Mouse (Mus musculus) hindbrain, embryonic 13.5 days (tissue): ENCODE measurements around the gene Adprm. TPM values are rescaled to one million over a fixed set of nuclear protein-coding genes. Genes with fewer than 3 reads are reported as not detected.

Experiments
- ATAC-seq: fragments of 200-750 bp; cut with Nextera tagmentation; 2 replicates; pipeline ENCODE4 v1.8.0; 2017; ENCODE audit warnings: moderate TSS enrichment; ENCODE audit not compliant: low FRiP score
- H3K27ac ChIP-seq: fragments of 300-500 bp; sonication (generic); 2 replicates; pipeline ENCODE4 v1.5.1; 2015; ENCODE audit warnings: inconsistent platforms, mild to moderate bottlenecking, moderate library complexity
- H3K27me3 ChIP-seq: fragments of 300-500 bp; sonication (generic); 2 replicates; pipeline ENCODE4 v1.6.1; 2015; ENCODE audit warnings: mild to moderate bottlenecking, inconsistent platforms
- H3K36me3 ChIP-seq: fragments of 300-500 bp; sonication (generic); 2 replicates; pipeline ENCODE4 v1.6.1; 2015; ENCODE audit warnings: mild to moderate bottlenecking, inconsistent platforms
- H3K4me1 ChIP-seq: fragments of 300-500 bp; sonication (generic); replicated peaks from 2 replicates; pipeline ENCODE4 v1.6.1; 2015; ENCODE audit warnings: inconsistent platforms
- H3K4me2 ChIP-seq: fragments of 300-500 bp; sonication (generic); 2 replicates; pipeline ENCODE4 v1.6.1; 2015; ENCODE audit warnings: inconsistent platforms, mild to moderate bottlenecking, moderate library complexity
- H3K4me3 ChIP-seq: fragments of 300-500 bp; sonication (generic); 2 replicates; pipeline ENCODE4 v1.5.1; 2015; ENCODE audit warnings: mild to moderate bottlenecking, inconsistent platforms
- H3K9ac ChIP-seq: fragments of 300-500 bp; sonication (generic); 2 replicates; pipeline ENCODE4 v1.6.1; 2015; ENCODE audit warnings: mild to moderate bottlenecking, inconsistent platforms
- H3K9me3 ChIP-seq: fragments of 300-500 bp; sonication (generic); 2 replicates; pipeline ENCODE4 v1.6.1; 2016; ENCODE audit warnings: inconsistent platforms
- WGBS: fragments of 180-500 bp; shearing (Covaris S2); methylation state at CpG from one replicate; pipeline ENCODE4 v1.1.7; 2015; 5-methylcytosine and 5-hydroxymethylcytosine counted together
- polyA plus RNA-seq: library from polyadenylated mRNA; unstranded; fragments of >200 nt; fragmentation: Nextera tagmentation; extraction: Ambion mirVana; gene quantifications from 2 replicates; pipeline ENCODE4 v1.2.1, GENCODE M21; 2015

Gene Adprm
- polyA plus RNA-seq, 1 experiment from 2014 or later, result 34.5 TPM

GRCm38 (mm10) chr11:67072615-67073130, 20.3 kb upstream of the Adprm start:
- Histone ChIP-seq H3K27me3 (no peaks in the 10 kb centered on the region), H3K9ac (no peak overlapping the region), H3K4me1 (0 out of 2 replicates have a peak, but pooled peaks cover 3% of the 10 kb centered on the region), H3K36me3 (peaks cover 1% of the 10 kb centered on the region; the same call in 1 of the 2 replicates), H3K4me3 (no peak overlapping the region), H3K9me3 (no peaks in the 10 kb centered on the region), H3K4me2 (no peak overlapping the region), H3K27ac (no peak overlapping the region)
- 63% methylated on average over 15 of the region's 15 CpGs for WGBS
- 0 out of 2 replicates have a peak, but pooled peaks have one; percentile 7 for ATAC-seq

GRCm38 (mm10) chr11:67067741-67068140, 15.3 kb upstream of the Adprm start:
- Histone ChIP-seq H3K27ac (no peak overlapping the region), H3K4me2 (no peak overlapping the region), H3K27me3 (no peaks in the 10 kb centered on the region), H3K4me1 (no peaks in the 10 kb centered on the region), H3K4me3 (no peak overlapping the region), H3K9ac (no peak overlapping the region), H3K36me3 (peaks cover 45% of the 10 kb centered on the region), H3K9me3 (no peaks in the 10 kb centered on the region)
- 90% methylated on average over 3 of the region's 3 CpGs for WGBS
- no peak for ATAC-seq

GRCm38 (mm10) chr11:67062726-67063125, 10.3 kb upstream of the Adprm start:
- H3K36me3 ChIP-seq, result peaks cover 83% of the 10 kb centered on the region
- no peak overlapping the region for H3K27ac ChIP-seq
- WGBS, result 97% methylated on average over 3 of the region's 3 CpGs
- no peak for ATAC-seq
- H3K9ac ChIP-seq, result no peak overlapping the region
- H3K4me1 ChIP-seq, result no peaks in the 10 kb centered on the region
- H3K27me3 ChIP-seq, result no peaks in the 10 kb centered on the region
- H3K4me3 ChIP-seq, result no peak overlapping the region
- no peak overlapping the region for H3K4me2 ChIP-seq
- H3K9me3 ChIP-seq, result no peaks in the 10 kb centered on the region

GRCm38 (mm10) chr11:67061311-67061710, 8.9 kb upstream of the Adprm start:
- Histone ChIP-seq H3K4me1 (no peaks in the 10 kb centered on the region), H3K27me3 (no peaks in the 10 kb centered on the region), H3K9ac (no peak overlapping the region), H3K9me3 (no peaks in the 10 kb centered on the region), H3K4me2 (no peak overlapping the region), H3K4me3 (no peak overlapping the region), H3K36me3 (peaks cover 88% of the 10 kb centered on the region), H3K27ac (no peak overlapping the region)
- WGBS, result 91% methylated on average over 2 of the region's 2 CpGs
- ATAC-seq, result no peak

- Histone ChIP-seq H3K4me1 (peaks cover 25% of the 10 kb centered on the region), H3K27ac (no peak overlapping the region), H3K4me2 (no peak overlapping the region), H3K27me3 (no peaks in the 10 kb centered on the region), H3K4me3 (no peak overlapping the region), H3K9ac (no peak overlapping the region), H3K9me3 (no peaks in the 10 kb centered on the region), H3K36me3 (peaks cover 49% of the 10 kb centered on the region)
- ATAC-seq, result no peak
- 91% methylated on average over 8 of the region's 8 CpGs for WGBS
Observed at GRCm38 (mm10) chr11:67054754-67055365, 2.5 kb upstream of the Adprm start.

- H3K27ac ChIP-seq, result peak overlapping the region; percentile 88
- peak overlapping the region; percentile 100 for H3K4me3 ChIP-seq
- H3K4me1 ChIP-seq, result peaks cover 25% of the 10 kb centered on the region
- peak overlapping the region; percentile 75 for H3K4me2 ChIP-seq
- WGBS, result 11% methylated on average over 16 of the region's 16 CpGs
- H3K9me3 ChIP-seq, result no peaks in the 10 kb centered on the region
- peak overlapping the region; percentile 89 for H3K9ac ChIP-seq
- H3K36me3 ChIP-seq, result peaks cover 34% of the 10 kb centered on the region
- no peaks in the 10 kb centered on the region for H3K27me3 ChIP-seq
- peak; percentile 69 for ATAC-seq
Observed at GRCm38 (mm10) chr11:67051676-67052320, 596 bp downstream of the Adprm start.

- Histone ChIP-seq H3K4me3 (no peak overlapping the region), H3K27ac (no peak overlapping the region), H3K27me3 (no peaks in the 10 kb centered on the region), H3K9me3 (no peaks in the 10 kb centered on the region), H3K4me2 (no peak overlapping the region), H3K4me1 (peaks cover 23% of the 10 kb centered on the region), H3K36me3 (peaks cover 26% of the 10 kb centered on the region), H3K9ac (no peak overlapping the region)
- no peak for ATAC-seq
- WGBS, result 94% methylated on average over 3 of the region's 3 CpGs
Observed at GRCm38 (mm10) chr11:67049256-67049655, 3.1 kb downstream of the Adprm start.

GRCm38 (mm10) chr11:67048496-67048895, 3.9 kb downstream of the Adprm start:
- 93% methylated on average over 8 of the region's 8 CpGs for WGBS
- Histone ChIP-seq H3K4me3 (no peak overlapping the region), H3K36me3 (peaks cover 26% of the 10 kb centered on the region), H3K9me3 (no peaks in the 10 kb centered on the region), H3K27me3 (no peaks in the 10 kb centered on the region), H3K27ac (no peak overlapping the region), H3K4me2 (no peak overlapping the region), H3K9ac (no peak overlapping the region), H3K4me1 (peaks cover 15% of the 10 kb centered on the region)
- no peak for ATAC-seq

- H3K4me2 ChIP-seq, result no peak overlapping the region
- H3K4me3 ChIP-seq, result no peak overlapping the region
- WGBS, result 91% methylated on average over 5 of the region's 5 CpGs
- H3K9me3 ChIP-seq, result no peaks in the 10 kb centered on the region
- H3K36me3 ChIP-seq, result peaks cover 29% of the 10 kb centered on the region
- no peaks in the 10 kb centered on the region for H3K27me3 ChIP-seq
- no peak overlapping the region for H3K9ac ChIP-seq
- no peak overlapping the region for H3K27ac ChIP-seq
- H3K4me1 ChIP-seq, result peaks cover 9% of the 10 kb centered on the region; the same call in 1 of the 2 replicates
- no peak for ATAC-seq
Observed at GRCm38 (mm10) chr11:67047199-67047598, 5.2 kb downstream of the Adprm start.

GRCm38 (mm10) chr11:67044959-67045358, 7.4 kb downstream of the Adprm start:
- no peak for ATAC-seq
- Histone ChIP-seq H3K4me2 (no peak overlapping the region), H3K9ac (no peak overlapping the region), H3K27ac (no peak overlapping the region), H3K4me3 (no peak overlapping the region), H3K36me3 (peaks cover 50% of the 10 kb centered on the region), H3K9me3 (no peaks in the 10 kb centered on the region), H3K4me1 (no peaks in the 10 kb centered on the region), H3K27me3 (no peaks in the 10 kb centered on the region)
- 87% methylated on average over 6 of the region's 6 CpGs for WGBS

- WGBS, result 35% methylated on average over 8 of the region's 8 CpGs
- Histone ChIP-seq H3K36me3 (peaks cover 55% of the 10 kb centered on the region), H3K9ac (no peak overlapping the region), H3K4me2 (no peak overlapping the region), H3K9me3 (no peaks in the 10 kb centered on the region), H3K4me1 (no peaks in the 10 kb centered on the region), H3K27ac (no peak overlapping the region), H3K4me3 (no peak overlapping the region), H3K27me3 (no peaks in the 10 kb centered on the region)
- no peak for ATAC-seq
Observed at GRCm38 (mm10) chr11:67043007-67043406, 9.4 kb downstream of the Adprm start.

GRCm38 (mm10) chr11:67040483-67040882, 11.9 kb downstream of the Adprm start:
- Histone ChIP-seq H3K27me3 (no peaks in the 10 kb centered on the region), H3K4me2 (no peak overlapping the region), H3K27ac (no peak overlapping the region), H3K4me3 (no peak overlapping the region), H3K36me3 (peaks cover 61% of the 10 kb centered on the region), H3K9me3 (no peaks in the 10 kb centered on the region), H3K4me1 (no peaks in the 10 kb centered on the region), H3K9ac (no peak overlapping the region)
- 97% methylated on average over 6 of the region's 6 CpGs for WGBS
- ATAC-seq, result no peak

GRCm38 (mm10) chr11:67039799-67040198, 12.6 kb downstream of the Adprm start:
- no peak overlapping the region for H3K9ac ChIP-seq
- WGBS, result 93% methylated on average over 3 of the region's 3 CpGs
- no peak overlapping the region for H3K27ac ChIP-seq
- H3K27me3 ChIP-seq, result no peaks in the 10 kb centered on the region
- no peak overlapping the region for H3K4me2 ChIP-seq
- H3K36me3 ChIP-seq, result peaks cover 59% of the 10 kb centered on the region
- no peaks in the 10 kb centered on the region for H3K9me3 ChIP-seq
- no peak for ATAC-seq
- no peak overlapping the region for H3K4me3 ChIP-seq
- no peaks in the 10 kb centered on the region for H3K4me1 ChIP-seq
